Mouse (Mus musculus) hindbrain, postnatal 0 days (tissue): ENCODE data around the gene Mapk14. TPM values are rescaled to one million over a fixed set of nuclear protein-coding genes. Genes with fewer than 3 reads are reported as not detected.

Experiments used
- ATAC-seq: fragments of 200-750 bp; cut with Nextera tagmentation; 2 replicates; pipeline ENCODE4 v1.8.0; 2017; ENCODE audit warnings: mild to moderate bottlenecking, moderate TSS enrichment, moderate library complexity
- DNase-seq: peaks from one replicate; pipeline ENCODE4 v3.0.0-alpha.2; 2015; ENCODE audit warnings: low spot score
- H3K27ac ChIP-seq: fragments of 300-500 bp; sonication (generic); 2 replicates; pipeline ENCODE4 v1.5.1; 2014; ENCODE audit warnings: mild to moderate bottlenecking
- H3K27me3 ChIP-seq: fragments of 300-500 bp; sonication (generic); 2 replicates; pipeline ENCODE4 v1.6.1; 2014; ENCODE audit warnings: low read length, mixed read lengths; ENCODE audit not compliant: insufficient read depth
- H3K36me3 ChIP-seq: fragments of 300-500 bp; sonication (generic); 2 replicates; pipeline ENCODE4 v1.6.1; 2014; ENCODE audit warnings: low read length, mixed read lengths; ENCODE audit not compliant: insufficient read depth
- H3K4me1 ChIP-seq: fragments of 300-500 bp; sonication (generic); 2 replicates; pipeline ENCODE4 v1.6.1; 2014; ENCODE audit warnings: antibody characterized with exemption, low read length, mixed read lengths; ENCODE audit not compliant: insufficient read depth
- H3K4me2 ChIP-seq: fragments of 300-500 bp; sonication (generic); 2 replicates; pipeline ENCODE4 v1.6.1; 2014; ENCODE audit warnings: low read depth, mild to moderate bottlenecking, low read length, moderate library complexity, mixed read lengths
- H3K4me3 ChIP-seq: fragments of 300-500 bp; sonication (generic); 2 replicates; pipeline ENCODE4 v1.5.1; 2014; ENCODE audit warnings: low read length
- H3K9ac ChIP-seq: fragments of 300-500 bp; sonication (generic); replicated peaks from 2 replicates; pipeline ENCODE4 v1.6.1; 2014; ENCODE audit warnings: mild to moderate bottlenecking, low read length, moderate library complexity, mixed read lengths
- H3K9me3 ChIP-seq: fragments of 300-500 bp; sonication (generic); 2 replicates; pipeline ENCODE4 v1.6.1; 2016; ENCODE audit warnings: low read length, mixed read lengths
- CTCF ChIP-seq: IDR thresholded peaks from 2 replicates; pipeline ENCODE4 v1.5.1; 2016; ENCODE audit warnings: antibody characterized with exemption, control low read depth, low read depth
- WGBS: fragments of 180-500 bp; shearing (Covaris S2); extraction: QIAGEN DNeasy Blood & Tissue Kit; methylation state at CpG from one replicate; pipeline ENCODE4 v1.1.7; 2014; 5-methylcytosine and 5-hydroxymethylcytosine counted together
- polyA plus RNA-seq: library from polyadenylated mRNA; unstranded; fragments of >200 nt; fragmentation: Nextera tagmentation; extraction: Ambion mirVana; gene quantifications from 2 replicates; pipeline ENCODE4 v1.2.1, GENCODE M21; 2015
- total RNA-seq: library from RNA; depleted of rRNA; stranded (reverse); fragments of >200 nt; gene quantifications from 2 replicates; pipeline ENCODE4 v1.2.3, GENCODE M21; 2014

The Mapk14 gene
- total and polyA plus RNA-seq, 2 experiments from 2014 or later: 19.5 to 35.7 TPM

- no peak for DNase-seq
- H3K4me1 ChIP-seq: no peaks in the 10 kb centered on the region
- H3K4me2 ChIP-seq: no peak overlapping the region
- no peak overlapping the region for H3K4me3 ChIP-seq
- no peak overlapping the region for H3K27ac ChIP-seq
- peaks cover 14% of the 10 kb centered on the region for H3K36me3 ChIP-seq
- H3K9me3 ChIP-seq: no peaks in the 10 kb centered on the region
- H3K9ac ChIP-seq: no peak overlapping the region
- WGBS: 93% methylated on average over 6 of the region's 6 CpGs
- H3K27me3 ChIP-seq: no peaks in the 10 kb centered on the region
- no peak for ATAC-seq
- TF ChIP-seq CTCF: no peak
Measured at GRCm38 (mm10) chr17:28735317-28736105, 44.4 kb downstream of the Mapk14 start.

- H3K36me3 ChIP-seq: peaks cover 19% of the 10 kb centered on the region
Measured at GRCm38 (mm10) chr17:28736486-28736885, 45.4 kb downstream of the Mapk14 start.

GRCm38 (mm10) chr17:28737973-28738372, 46.8 kb downstream of the Mapk14 start:
- 86% methylated on average over 4 of the region's 4 CpGs for WGBS
- Histone ChIP-seq H3K4me1 (no peaks in the 10 kb centered on the region), H3K27ac (no peak overlapping the region), H3K9me3 (no peaks in the 10 kb centered on the region), H3K4me3 (no peak overlapping the region), H3K9ac (no peak overlapping the region), H3K36me3 (peaks cover 26% of the 10 kb centered on the region; the same call in 1 of the 2 replicates), H3K4me2 (no peak overlapping the region), H3K27me3 (no peaks in the 10 kb centered on the region)
- DNase-seq (no peak), ATAC-seq (no peak)
- no peak for TF ChIP-seq CTCF

More at GRCm38 (mm10) chr17:28736486-28736885, 45.4 kb downstream of the Mapk14 start:
- DNase-seq: no peak
- ATAC-seq: no peak
- Histone ChIP-seq H3K4me3 (no peak overlapping the region), H3K4me2 (no peak overlapping the region), H3K9me3 (no peaks in the 10 kb centered on the region), H3K27ac (no peak overlapping the region), H3K9ac (no peak overlapping the region), H3K4me1 (no peaks in the 10 kb centered on the region), H3K27me3 (no peaks in the 10 kb centered on the region)
- 78% methylated on average over 4 of the region's 4 CpGs for whole genome bisulfite sequencing
- TF ChIP-seq CTCF: no peak

GRCm38 (mm10) chr17:28739244-28739643, 48.1 kb downstream of the Mapk14 start:
- Histone ChIP-seq H3K27me3 (no peaks in the 10 kb centered on the region), H3K4me2 (no peak overlapping the region), H3K9ac (no peak overlapping the region), H3K9me3 (no peaks in the 10 kb centered on the region), H3K36me3 (peaks cover 36% of the 10 kb centered on the region), H3K27ac (no peak overlapping the region), H3K4me1 (no peaks in the 10 kb centered on the region), H3K4me3 (no peak overlapping the region)
- DNase-seq (no peak), ATAC-seq (no peak)
- WGBS: 95% methylated on average over 6 of the region's 6 CpGs
- no peak for TF ChIP-seq CTCF

GRCm38 (mm10) chr17:28743145-28743866, 52.2 kb downstream of the Mapk14 start:
- no peak overlapping the region for H3K27ac ChIP-seq
- peaks cover 52% of the 10 kb centered on the region for H3K36me3 ChIP-seq
- whole genome bisulfite sequencing: 88% methylated on average over 11 of the region's 11 CpGs
- H3K4me3 ChIP-seq: no peak overlapping the region
- no peak for TF ChIP-seq CTCF
- DNase-seq (no peak), ATAC-seq (no peak)
- no peaks in the 10 kb centered on the region for H3K9me3 ChIP-seq
- no peaks in the 10 kb centered on the region for H3K4me1 ChIP-seq
- no peak overlapping the region for H3K4me2 ChIP-seq
- no peaks in the 10 kb centered on the region for H3K27me3 ChIP-seq
- no peak overlapping the region for H3K9ac ChIP-seq

- TF ChIP-seq CTCF: no peak
- WGBS: 91% methylated on average over 9 of the region's 9 CpGs
- peaks cover 52% of the 10 kb centered on the region for H3K36me3 ChIP-seq
Measured at GRCm38 (mm10) chr17:28743916-28744315, 52.8 kb downstream of the Mapk14 start.

GRCm38 (mm10) chr17:28745773-28746172, 54.6 kb downstream of the Mapk14 start:
- no peak for ATAC-seq
- H3K36me3 ChIP-seq: peaks cover 45% of the 10 kb centered on the region
- H3K9ac ChIP-seq: no peak overlapping the region
- no peak for TF ChIP-seq CTCF
- no peaks in the 10 kb centered on the region for H3K27me3 ChIP-seq
- WGBS: 88% methylated on average over 6 of the region's 6 CpGs
- no peaks in the 10 kb centered on the region for H3K4me1 ChIP-seq
- no peak overlapping the region for H3K4me2 ChIP-seq
- no peak for DNase-seq
- H3K4me3 ChIP-seq: no peak overlapping the region
- H3K9me3 ChIP-seq: no peaks in the 10 kb centered on the region
- no peak overlapping the region for H3K27ac ChIP-seq

More at GRCm38 (mm10) chr17:28743916-28744315, 52.8 kb downstream of the Mapk14 start:
- H3K9ac ChIP-seq: no peak overlapping the region
- H3K4me3 ChIP-seq: no peak overlapping the region
- DNase-seq (no peak), ATAC-seq (no peak)
- H3K27me3 ChIP-seq: no peaks in the 10 kb centered on the region
- H3K4me2 ChIP-seq: no peak overlapping the region
- H3K4me1 ChIP-seq: no peaks in the 10 kb centered on the region
- H3K27ac ChIP-seq: no peak overlapping the region
- no peaks in the 10 kb centered on the region for H3K9me3 ChIP-seq
